Mouse (Mus musculus) R1 (cell line): Measurements from ENCODE around the gene Med20.
A peak's percentile ranks its signal among the peaks of the same experiment; 100 is the strongest.

ENCODE experiments used
- DNase-seq: peaks from one replicate; pipeline ENCODE4 v3.0.0-alpha.2; 2018; ENCODE audit warnings: low read depth, low spot score

Med20 gene

GRCm38 (mm10) chr17:47610849-47611660 lies at the start of gene Med20, which contains the start of the genes Bysl and Gm20517:
Gene Med20, plus strand, starts transcription at chr17:47611582.
Gene Bysl, minus strand, starts transcription at chr17:47611492.
Gene Gm20517, plus strand, starts transcription at chr17:47611589.
- DNase-seq, result peak; percentile 98

GRCm38 (mm10) chr17:47562875-47563274 lies 48.5 kb upstream of the Med20 start:
- DNase-seq, result no peak

DNA sequence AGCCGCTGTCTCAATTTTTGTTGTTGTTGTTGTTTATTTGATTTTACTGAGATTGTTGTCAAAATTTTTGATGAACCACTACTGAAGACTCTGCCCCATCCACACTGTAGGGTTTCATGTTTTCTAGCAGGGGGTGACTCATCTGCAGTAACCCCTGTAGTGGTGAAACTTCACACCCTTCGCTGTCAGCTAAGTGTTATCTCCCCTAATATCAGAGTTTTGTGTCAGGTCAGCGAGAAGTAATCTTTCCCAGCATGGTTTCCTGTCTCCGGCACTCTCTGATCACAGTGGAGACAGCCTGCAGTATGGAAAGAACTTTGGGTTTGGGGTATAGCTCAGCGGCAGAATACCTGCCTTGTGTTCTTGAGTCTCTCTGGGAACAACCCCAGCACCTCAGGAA lies 46.8 kb upstream of the Med20 start:
- no peak for DNase-seq

- peak; percentile 87 for DNase-seq
Measured at GRCm38 (mm10) chr17:47566133-47566532, 45.2 kb upstream of the Med20 start.

DNA sequence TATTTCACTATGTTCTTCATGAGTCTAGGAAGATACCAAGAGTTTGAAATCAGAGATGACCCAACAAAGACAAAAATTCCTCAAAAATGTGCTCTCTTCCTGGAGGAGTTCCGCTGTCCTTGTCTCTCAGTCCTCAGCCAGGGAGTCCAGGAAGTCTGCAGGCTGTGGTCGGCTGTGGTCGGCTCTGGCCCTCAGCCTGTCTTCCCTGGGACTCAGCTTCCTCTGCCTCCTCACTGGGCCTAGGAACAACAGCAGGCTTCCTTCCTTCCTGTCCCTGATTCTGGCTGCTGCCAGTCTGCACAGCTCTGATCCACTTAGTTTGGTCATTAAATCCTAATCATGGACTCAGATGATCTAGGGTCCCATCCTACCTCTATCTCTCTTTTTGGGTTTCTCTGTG lies 44.1 kb upstream of the Med20 start:
- DNase-seq, result no peak

DNA sequence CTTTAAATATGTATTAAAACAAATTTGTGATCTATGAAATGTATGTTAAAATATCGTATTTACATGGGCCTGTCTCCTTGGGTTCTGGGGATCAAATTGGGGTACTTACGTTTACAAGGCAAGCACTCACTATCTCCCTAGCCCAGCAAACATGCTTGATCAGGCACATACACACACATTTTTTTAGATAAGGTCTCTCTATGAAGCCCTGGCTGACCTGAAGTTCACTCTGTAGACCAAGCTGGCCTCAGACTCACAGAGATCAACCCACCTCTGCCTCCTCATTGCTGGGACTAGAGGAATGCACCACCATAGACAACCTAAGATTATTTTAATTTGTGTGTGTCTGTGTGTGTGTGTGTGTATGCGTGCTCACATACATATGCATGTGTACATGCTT lies 43.0 kb upstream of the Med20 start:
- DNase-seq, result no peak

DNA sequence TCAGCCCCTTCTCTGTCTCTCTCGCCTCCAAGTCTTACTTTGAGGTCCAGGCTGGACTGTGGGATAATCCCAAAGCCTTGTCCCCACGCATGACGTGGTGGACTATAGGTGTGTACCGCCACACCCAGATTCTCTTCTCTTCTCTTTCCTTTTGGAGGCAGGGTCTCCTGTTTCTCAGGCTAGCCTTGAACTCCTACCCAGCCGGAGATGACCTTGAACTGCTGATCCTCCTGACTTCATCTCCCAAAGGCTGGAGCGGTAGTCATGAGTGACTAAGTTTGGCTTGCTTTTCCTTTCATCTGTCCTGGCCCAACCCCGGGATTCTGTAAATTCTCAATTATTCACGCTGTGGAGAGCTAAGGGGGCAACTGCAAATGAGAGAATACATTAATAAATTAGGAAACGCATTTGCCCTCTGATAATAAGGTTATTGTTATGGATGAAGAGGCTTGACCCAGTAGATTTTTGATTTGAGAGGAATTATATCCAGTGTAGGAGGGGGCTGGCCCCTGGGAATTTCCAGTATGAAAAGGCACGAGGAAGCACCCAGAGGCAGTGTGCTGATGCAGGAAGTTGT lies 42.3 kb upstream of the Med20 start:
- peak; percentile 97 for DNase-seq

- DNase-seq, result peak; percentile 100
Measured at GRCm38 (mm10) chr17:47571621-47572020, 39.8 kb upstream of the Med20 start.

DNA sequence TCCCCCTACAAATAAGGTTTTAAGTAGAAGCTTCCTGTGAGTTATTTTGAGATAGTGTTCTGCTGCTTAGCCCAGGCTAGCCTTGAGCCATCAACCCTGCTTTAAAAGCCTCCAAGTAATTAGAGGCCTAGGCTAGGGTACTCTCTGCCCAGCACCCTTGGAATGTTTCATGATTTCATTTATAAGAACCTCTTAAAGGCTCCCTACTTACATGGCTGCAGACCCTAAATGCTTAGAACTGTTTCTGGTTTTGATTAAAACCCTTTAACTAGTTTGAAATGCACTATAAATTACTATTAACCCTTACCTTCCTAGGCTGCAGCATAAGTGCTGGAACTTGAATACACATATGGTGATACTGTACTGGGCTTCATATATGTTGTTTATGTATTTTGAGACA lies 38.9 kb upstream of the Med20 start:
- no peak for DNase-seq

GRCm38 (mm10) chr17:47574028-47574427 lies 37.4 kb upstream of the Med20 start:
- peak; percentile 58 for DNase-seq

- no peak for DNase-seq
Measured at GRCm38 (mm10) chr17:47574830-47575229, 36.6 kb upstream of the Med20 start.

GRCm38 (mm10) chr17:47578655-47579054 lies 32.7 kb upstream of the Med20 start:
- no peak for DNase-seq

- DNase-seq, result peak; percentile 55
Measured at GRCm38 (mm10) chr17:47580962-47581361, 30.4 kb upstream of the Med20 start.

GRCm38 (mm10) chr17:47588517-47588916 lies 22.9 kb upstream of the Med20 start:
- no peak for DNase-seq

DNA sequence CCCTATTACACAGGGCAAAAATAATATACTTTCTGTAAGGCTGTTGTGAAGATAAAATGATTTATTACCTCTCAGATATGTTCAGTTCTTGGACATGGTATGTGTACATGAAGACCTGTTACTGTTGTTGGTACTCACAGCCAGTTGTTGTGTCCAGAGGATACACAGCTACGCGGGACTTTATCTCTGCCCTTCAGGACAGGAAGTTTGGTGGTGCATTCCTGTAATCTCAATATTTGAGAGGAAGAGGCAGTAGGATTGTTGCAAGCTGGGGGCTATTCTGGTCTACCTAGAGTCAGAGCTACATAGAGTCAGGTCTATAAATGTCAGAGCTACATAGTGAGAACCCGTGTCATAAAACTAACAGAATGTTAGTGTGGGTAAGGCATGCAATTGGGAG lies 20.3 kb upstream of the Med20 start:
- DNase-seq, result no peak

DNA sequence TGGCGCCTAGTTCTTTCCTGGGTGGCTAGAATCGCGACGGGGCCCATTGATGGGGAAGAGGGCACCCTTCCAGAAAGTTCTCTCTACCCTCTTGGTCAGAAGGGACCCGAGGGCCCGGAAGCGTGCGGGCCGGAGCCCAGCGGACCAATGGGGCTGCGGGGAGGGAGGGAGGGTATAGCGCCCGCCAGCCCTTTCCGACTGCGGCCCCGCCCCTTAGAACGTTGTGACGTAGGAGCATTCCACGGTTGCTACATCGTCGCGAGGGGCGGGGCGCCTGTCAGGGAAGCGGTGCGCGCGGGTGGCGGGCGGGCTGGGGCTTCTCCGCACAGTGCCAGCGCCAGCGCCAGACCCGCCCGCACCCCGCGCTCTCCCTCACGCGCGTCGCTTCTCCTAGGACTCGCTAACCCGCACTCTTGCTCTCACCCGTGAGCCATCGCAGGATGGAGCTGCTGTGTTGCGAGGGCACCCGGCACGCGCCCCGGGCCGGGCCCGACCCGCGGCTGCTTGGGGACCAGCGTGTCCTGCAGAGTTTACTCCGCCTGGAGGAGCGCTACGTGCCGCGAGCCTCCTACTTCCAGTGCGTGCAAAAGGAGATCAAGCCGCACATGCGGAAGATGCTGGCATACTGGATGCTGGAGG lies 18.0 kb upstream of the Med20 start:
- DNase-seq, result peak; percentile 96

- no peak for DNase-seq
Measured at GRCm38 (mm10) chr17:47593854-47594182, 17.6 kb upstream of the Med20 start.

DNA sequence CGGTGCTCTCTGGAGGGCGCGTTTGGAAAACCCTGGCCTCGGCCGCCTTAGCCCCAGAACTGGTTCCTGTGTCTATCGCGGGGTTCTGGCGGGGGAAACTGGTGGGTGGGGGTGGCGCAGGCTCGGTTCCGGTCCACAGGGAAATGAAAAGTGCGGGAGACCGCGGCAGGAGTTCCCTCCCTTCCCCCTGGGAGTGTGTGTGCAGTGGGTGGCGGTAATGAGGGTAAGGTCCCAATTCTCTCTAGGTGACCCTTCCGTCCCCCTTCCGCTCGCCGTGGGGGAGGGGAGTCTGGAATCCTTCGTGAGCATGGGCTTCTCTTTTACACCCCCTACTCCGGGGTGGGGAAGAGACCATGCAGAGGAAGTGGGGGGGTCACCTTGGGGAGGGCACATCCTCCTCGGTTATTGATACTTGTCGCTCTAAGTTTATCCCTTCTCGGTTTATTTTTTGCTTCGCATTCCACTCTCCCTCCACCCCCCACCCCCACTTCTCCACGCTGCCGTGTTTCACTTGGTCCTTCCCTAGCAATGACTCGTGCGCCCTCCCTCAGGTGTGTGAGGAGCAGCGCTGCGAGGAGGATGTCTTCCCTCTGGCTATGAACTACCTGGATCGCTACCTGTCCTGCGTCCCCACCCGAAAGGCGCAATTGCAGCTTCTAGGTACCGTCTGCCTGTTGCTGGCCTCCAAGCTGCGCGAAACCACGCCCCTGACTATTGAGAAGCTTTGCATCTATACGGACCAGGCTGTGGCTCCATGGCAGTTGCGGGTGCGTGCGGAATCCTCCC lies 17.0 kb upstream of the Med20 start:
- peak; percentile 76 for DNase-seq

DNA sequence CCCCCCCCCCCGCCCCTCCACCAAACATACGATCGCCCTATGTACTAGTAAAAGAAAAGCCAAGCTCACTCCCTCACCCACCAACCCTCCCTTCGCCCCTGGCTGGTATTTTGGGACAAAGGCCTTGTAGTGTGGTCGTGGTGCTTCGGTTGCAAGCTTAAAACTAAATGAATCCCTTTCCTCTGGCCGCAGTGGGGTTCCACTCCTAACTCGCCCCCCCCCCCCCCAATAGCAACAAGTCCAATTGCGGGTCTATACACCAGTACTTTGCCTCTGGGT lies 16.5 kb upstream of the Med20 start:
- DNase-seq, result no peak

- DNase-seq, result peak; percentile 92
Measured at GRCm38 (mm10) chr17:47595248-47596161, 15.9 kb upstream of the Med20 start.

- DNase-seq, result no peak
Measured at GRCm38 (mm10) chr17:47596162-47596838, 15.1 kb upstream of the Med20 start.
